Mouse (Mus musculus) lung, adult 2 months (tissue): ENCODE data around the gene Simc1.

ENCODE experiments used
- CTCF ChIP-seq: fragments of 200-500 bp; IDR thresholded peaks from 2 replicates; pipeline ENCODE4 v1.5.1; 2011; ENCODE audit warnings: mild to moderate bottlenecking, low read length, control low read depth; ENCODE audit not compliant: insufficient read depth
- POLR2A ChIP-seq: fragments of 200-500 bp; IDR thresholded peaks from 2 replicates; pipeline ENCODE4 v1.6.1; 2011; ENCODE audit warnings: low read depth, mild to moderate bottlenecking, control low read depth, low read length, borderline replicate concordance; ENCODE audit errors: extremely low read depth

DNA sequence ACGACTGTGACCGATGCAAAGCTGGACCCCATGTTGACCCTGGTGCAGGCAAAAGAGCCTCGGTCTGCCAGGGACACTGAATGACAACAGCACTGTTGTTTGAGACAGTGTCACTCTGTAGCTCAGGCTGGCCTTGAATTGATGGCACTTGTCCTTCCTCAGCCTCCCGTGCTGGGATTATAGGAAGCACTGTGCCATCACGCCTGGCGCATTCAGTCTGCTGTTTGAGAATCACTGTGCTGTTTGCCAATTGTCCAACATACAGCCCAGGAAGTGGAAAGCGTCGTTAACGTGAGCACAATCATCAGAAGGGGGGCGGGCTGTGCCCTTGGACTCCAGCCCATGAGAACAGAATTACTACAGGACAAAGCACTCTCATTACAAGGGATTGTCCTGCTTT is 78.5 kb downstream of the Simc1 start:
- no peak for TF ChIP-seq POLR2A
- TF ChIP-seq CTCF: no peak
